Mouse (Mus musculus) forebrain, embryonic 11.5 days (tissue): Measurements from ENCODE around the gene Optn. TPM values are rescaled to one million over a fixed set of nuclear protein-coding genes. Genes with fewer than 3 reads are reported as not detected.

Experiments used
- ATAC-seq: fragments of 200-750 bp; cut with Nextera tagmentation; replicated peaks from 2 replicates; pipeline ENCODE4 v1.8.0; 2017; ENCODE audit warnings: moderate TSS enrichment; ENCODE audit not compliant: low FRiP score
- DNase-seq: peaks from one replicate; pipeline ENCODE4 v3.0.0-alpha.2; 2017; ENCODE audit warnings: low spot score
- H3K27ac ChIP-seq: fragments of 300-500 bp; sonication (generic); 2 replicates; pipeline ENCODE4 v1.5.1; 2014; ENCODE audit warnings: low read depth, low read length
- H3K27me3 ChIP-seq: fragments of 300-500 bp; sonication (generic); 2 replicates; pipeline ENCODE4 v1.6.1; 2014; ENCODE audit warnings: mild to moderate bottlenecking, low read length, mixed read lengths; ENCODE audit not compliant: control insufficient read depth, insufficient read depth
- H3K36me3 ChIP-seq: fragments of 300-500 bp; sonication (generic); 2 replicates; pipeline ENCODE4 v1.6.1; 2014; ENCODE audit warnings: mild to moderate bottlenecking, low read length, moderate library complexity, mixed read lengths; ENCODE audit not compliant: control insufficient read depth, insufficient read depth
- H3K4me1 ChIP-seq: fragments of 300-500 bp; sonication (generic); replicated peaks from 2 replicates; pipeline ENCODE4 v1.6.1; 2014; ENCODE audit warnings: low read length, mixed read lengths; ENCODE audit not compliant: control insufficient read depth, insufficient read depth
- H3K4me2 ChIP-seq: fragments of 300-500 bp; sonication (generic); 2 replicates; pipeline ENCODE4 v1.6.1; 2014; ENCODE audit warnings: low read depth, mild to moderate bottlenecking, low read length, moderate library complexity, mixed read lengths; ENCODE audit not compliant: severe bottlenecking
- H3K4me3 ChIP-seq: fragments of 300-500 bp; sonication (generic); 2 replicates; pipeline ENCODE4 v1.5.1; 2014; ENCODE audit warnings: low read depth, low read length
- H3K9ac ChIP-seq: fragments of 300-500 bp; sonication (generic); 2 replicates; pipeline ENCODE4 v1.6.1; 2014; ENCODE audit warnings: low read length
- H3K9me3 ChIP-seq: fragments of 300-500 bp; sonication (generic); 2 replicates; pipeline ENCODE4 v1.6.1; 2016; ENCODE audit warnings: low read length, mixed read lengths; ENCODE audit not compliant: control insufficient read depth
- WGBS: fragments of 180-500 bp; shearing (Covaris S2); extraction: QIAGEN DNeasy Blood & Tissue Kit; methylation state at CpG from one replicate; pipeline ENCODE4 v1.1.7; 2014; 5-methylcytosine and 5-hydroxymethylcytosine counted together
- polyA plus RNA-seq: library from polyadenylated mRNA; unstranded; fragments of >200 nt; fragmentation: Nextera tagmentation; extraction: Ambion mirVana; gene quantifications from 2 replicates; pipeline ENCODE4 v1.2.1, GENCODE M21; 2014

Gene Optn
- polyA plus RNA-seq, 1 experiment from 2014 or later = 3.0 TPM

GRCm38 (mm10) chr2:5031215-5031614 is 32.6 kb downstream of the Optn start:
- H3K4me3 ChIP-seq = no peak overlapping the region
- H3K27ac ChIP-seq = no peak overlapping the region
- whole genome bisulfite sequencing = 78% methylated on average over 7 of the region's 7 CpGs
- H3K36me3 ChIP-seq = no peaks in the 10 kb centered on the region
- no peak overlapping the region for H3K9ac ChIP-seq
- H3K4me1 ChIP-seq = no peaks in the 10 kb centered on the region
- no peak for DNase-seq
- no peaks in the 10 kb centered on the region for H3K27me3 ChIP-seq
- H3K4me2 ChIP-seq = no peak overlapping the region
- no peak for ATAC-seq
- H3K9me3 ChIP-seq = no peaks in the 10 kb centered on the region

- WGBS = 89% methylated on average over 4 of the region's 4 CpGs
- no peak overlapping the region for H3K27ac ChIP-seq
- H3K36me3 ChIP-seq = no peaks in the 10 kb centered on the region
- no peaks in the 10 kb centered on the region for H3K4me1 ChIP-seq
- no peak overlapping the region for H3K4me2 ChIP-seq
- no peaks in the 10 kb centered on the region for H3K9me3 ChIP-seq
- DNase-seq (no peak), ATAC-seq (no peak)
- H3K9ac ChIP-seq = no peak overlapping the region
- H3K27me3 ChIP-seq = no peaks in the 10 kb centered on the region
- H3K4me3 ChIP-seq = no peak overlapping the region
Measured at GRCm38 (mm10) chr2:5029808-5030207, 34.0 kb downstream of the Optn start.

- Histone ChIP-seq H3K36me3 (no peaks in the 10 kb centered on the region), H3K4me2 (no peak overlapping the region), H3K27me3 (no peaks in the 10 kb centered on the region), H3K4me3 (no peak overlapping the region), H3K9ac (no peak overlapping the region), H3K9me3 (no peaks in the 10 kb centered on the region), H3K4me1 (no peaks in the 10 kb centered on the region), H3K27ac (no peak overlapping the region)
- WGBS = 92% methylated on average over 7 of the region's 7 CpGs
- ATAC-seq (no peak), DNase-seq (no peak)
Measured at GRCm38 (mm10) chr2:5028047-5028446, 35.8 kb downstream of the Optn start.

- ATAC-seq = no peak
- H3K9me3 ChIP-seq = no peaks in the 10 kb centered on the region
Measured at GRCm38 (mm10) chr2:5027057-5027456, 36.8 kb downstream of the Optn start.

GRCm38 (mm10) chr2:5025162-5025733 is 38.6 kb downstream of the Optn start:
- ATAC-seq (no peak), DNase-seq (no peak)
- no peak overlapping the region for H3K4me3 ChIP-seq
- H3K9me3 ChIP-seq = no peaks in the 10 kb centered on the region
- H3K27me3 ChIP-seq = no peaks in the 10 kb centered on the region
- H3K27ac ChIP-seq = no peak overlapping the region
- H3K9ac ChIP-seq = no peak overlapping the region
- 47% methylated on average over 3 of the region's 4 CpGs for WGBS
- no peak overlapping the region for H3K4me2 ChIP-seq
- no peaks in the 10 kb centered on the region for H3K4me1 ChIP-seq
- no peaks in the 10 kb centered on the region for H3K36me3 ChIP-seq

More at GRCm38 (mm10) chr2:5027057-5027456, 36.8 kb downstream of the Optn start:
- Histone ChIP-seq H3K4me2 (no peak overlapping the region), H3K27ac (no peak overlapping the region), H3K4me3 (no peak overlapping the region), H3K4me1 (no peaks in the 10 kb centered on the region), H3K27me3 (no peaks in the 10 kb centered on the region), H3K36me3 (no peaks in the 10 kb centered on the region), H3K9ac (no peak overlapping the region)
- 75% methylated on average over 6 of the region's 6 CpGs for WGBS
- no peak for DNase-seq

GRCm38 (mm10) chr2:5023699-5024399 is 40.0 kb downstream of the Optn start:
- WGBS = 83% methylated on average over 14 of the region's 14 CpGs
- H3K4me3 ChIP-seq = no peak overlapping the region
- H3K9ac ChIP-seq = no peak overlapping the region
- H3K27me3 ChIP-seq = no peaks in the 10 kb centered on the region
- H3K9me3 ChIP-seq = no peaks in the 10 kb centered on the region
- no peak for DNase-seq
- no peak for ATAC-seq
- H3K4me1 ChIP-seq = no peaks in the 10 kb centered on the region
- H3K4me2 ChIP-seq = no peak overlapping the region
- no peaks in the 10 kb centered on the region for H3K36me3 ChIP-seq
- H3K27ac ChIP-seq = no peak overlapping the region

- DNase-seq (no peak), ATAC-seq (no peak)
- Histone ChIP-seq H3K4me3 (no peak overlapping the region), H3K27me3 (no peaks in the 10 kb centered on the region), H3K36me3 (no peaks in the 10 kb centered on the region), H3K4me1 (no peaks in the 10 kb centered on the region), H3K9me3 (no peaks in the 10 kb centered on the region), H3K9ac (no peak overlapping the region), H3K4me2 (no peak overlapping the region), H3K27ac (no peak overlapping the region)
- WGBS = 84% methylated on average over 2 of the region's 2 CpGs
Measured at GRCm38 (mm10) chr2:5023275-5023674, 40.6 kb downstream of the Optn start.

- WGBS = 62% methylated on average over 1 of the region's 1 CpGs
- H3K36me3 ChIP-seq = no peaks in the 10 kb centered on the region
- no peaks in the 10 kb centered on the region for H3K4me1 ChIP-seq
- no peak overlapping the region for H3K9ac ChIP-seq
- no peaks in the 10 kb centered on the region for H3K9me3 ChIP-seq
- no peak overlapping the region for H3K27ac ChIP-seq
- H3K4me3 ChIP-seq = no peak overlapping the region
- no peaks in the 10 kb centered on the region for H3K27me3 ChIP-seq
- H3K4me2 ChIP-seq = no peak overlapping the region
- no peak for DNase-seq
- no peak for ATAC-seq
Measured at GRCm38 (mm10) chr2:5019708-5020107, 44.1 kb downstream of the Optn start.

- H3K36me3 ChIP-seq = no peaks in the 10 kb centered on the region
- ATAC-seq (no peak), DNase-seq (no peak)
- no peaks in the 10 kb centered on the region for H3K9me3 ChIP-seq
- H3K9ac ChIP-seq = no peak overlapping the region
- H3K4me2 ChIP-seq = no peak overlapping the region
- no peaks in the 10 kb centered on the region; the same call in 1 of the 2 replicates for H3K4me1 ChIP-seq
- H3K4me3 ChIP-seq = no peak overlapping the region
- H3K27ac ChIP-seq = no peak overlapping the region
- whole genome bisulfite sequencing = 91% methylated on average over 7 of the region's 7 CpGs
- H3K27me3 ChIP-seq = no peaks in the 10 kb centered on the region
Measured at GRCm38 (mm10) chr2:5016922-5017321, 46.9 kb downstream of the Optn start.
